Mouse (Mus musculus): Measurements from ENCODE around the gene Itgb5. TPM values are rescaled to one million over a fixed set of nuclear protein-coding genes. Genes with fewer than 3 reads are reported as not detected.

The Itgb5 gene
- total RNA-seq (2021), result 10 to 100 TPM; 31.9 to 33.3 TPM
- long read RNA-seq, experiment 1, transcript Itgb5-202 (15 exons, 3,282 nt), result major isoform, 20 of 26 reads
- long read RNA-seq, experiment 1, partial matches to known transcripts, result 2 of 26 reads
- long read RNA-seq, experiment 1, other reads (novel, unspliced or antisense), result 2 of 26 reads
- long read RNA-seq, experiment 2, transcript Itgb5-202 (15 exons, 3,282 nt), result major isoform, 25 of 33 reads
- long read RNA-seq, experiment 2, partial matches to known transcripts, result 2 of 33 reads
- long read RNA-seq, experiment 2, other reads (novel, unspliced or antisense), result 4 of 33 reads

DNA sequence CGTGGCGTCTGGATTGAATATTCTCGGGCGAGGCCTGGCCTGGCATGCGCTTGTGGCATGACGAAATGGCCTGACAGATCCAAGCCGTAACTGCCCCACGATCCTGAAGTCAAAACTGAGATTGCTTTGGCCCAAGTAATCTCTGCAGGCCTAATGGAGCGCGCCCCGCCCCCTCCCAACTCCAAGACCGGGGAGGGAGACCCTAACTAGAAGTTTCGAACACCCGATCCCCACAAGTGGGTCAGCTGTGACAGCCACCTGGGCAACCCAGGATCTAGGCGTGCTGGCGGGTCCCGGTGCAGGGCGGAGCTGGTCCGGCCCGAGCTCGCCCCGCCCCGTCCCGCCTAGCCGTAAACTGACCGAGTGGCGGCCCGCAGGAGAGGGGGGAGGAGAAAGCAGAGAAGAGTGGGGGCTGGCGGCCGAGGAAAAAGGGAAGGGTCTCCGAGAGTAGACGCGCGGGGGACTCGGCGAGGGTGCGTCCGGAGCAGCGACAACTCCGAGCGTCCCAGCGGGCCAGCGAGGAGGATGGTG is at the start of gene Itgb5:
Itgb5 (plus strand) TSS at position 365 of the 531 bp plus-strand sequence.
- intact Hi-C loops (cut with DNase I; ENCODE audit: low total_unique reads), result no loop called here
- peak; percentile 84 for DNase-seq

DNA sequence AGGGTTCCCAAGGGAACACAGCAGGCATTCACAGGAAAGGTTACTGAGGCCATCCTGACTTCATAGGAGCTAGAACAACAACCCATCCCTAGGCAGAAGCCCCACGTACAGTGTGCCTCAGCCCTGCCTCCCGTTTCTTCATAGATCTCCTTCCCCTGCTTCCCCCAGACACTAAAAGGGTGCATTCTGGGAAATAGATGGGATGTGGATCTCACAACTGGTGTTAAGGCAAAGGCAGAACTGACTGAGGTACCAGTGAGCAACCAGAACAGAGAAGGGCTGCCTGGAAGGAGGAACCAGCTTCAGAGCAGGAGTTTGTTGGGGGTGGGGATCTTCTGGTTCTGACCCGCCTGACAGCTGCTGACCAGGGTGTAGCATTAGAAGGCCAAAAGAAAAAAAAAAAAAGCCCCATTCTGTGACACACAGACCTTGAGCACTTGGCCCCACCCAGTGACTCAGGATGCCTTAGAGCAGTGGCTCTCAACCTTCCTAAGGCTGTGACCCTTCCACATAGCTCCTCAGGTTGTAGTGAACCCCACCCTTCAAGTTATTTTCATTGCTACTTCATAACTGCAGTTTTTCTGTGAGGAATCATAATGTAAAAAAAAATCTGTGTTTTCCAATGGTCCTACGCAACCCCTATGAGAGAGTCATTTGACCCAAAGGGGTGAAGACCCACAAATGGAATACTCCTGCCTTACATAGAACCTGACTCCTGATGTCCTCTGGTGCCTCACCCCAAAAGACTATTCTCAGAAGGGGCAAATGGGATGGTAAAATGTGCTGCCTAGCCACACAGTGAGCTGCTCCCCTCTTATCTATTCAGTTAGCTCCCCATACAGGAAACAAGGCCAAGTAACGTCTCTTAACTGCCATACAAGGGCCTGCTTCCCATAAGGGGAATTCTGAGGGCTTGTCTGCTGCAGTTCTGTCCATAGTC is 47.4 kb upstream of the Itgb5 start:
- intact Hi-C loops (cut with DNase I; ENCODE audit: low total_unique reads), result no loop called here
- no peak for DNase-seq

DNA sequence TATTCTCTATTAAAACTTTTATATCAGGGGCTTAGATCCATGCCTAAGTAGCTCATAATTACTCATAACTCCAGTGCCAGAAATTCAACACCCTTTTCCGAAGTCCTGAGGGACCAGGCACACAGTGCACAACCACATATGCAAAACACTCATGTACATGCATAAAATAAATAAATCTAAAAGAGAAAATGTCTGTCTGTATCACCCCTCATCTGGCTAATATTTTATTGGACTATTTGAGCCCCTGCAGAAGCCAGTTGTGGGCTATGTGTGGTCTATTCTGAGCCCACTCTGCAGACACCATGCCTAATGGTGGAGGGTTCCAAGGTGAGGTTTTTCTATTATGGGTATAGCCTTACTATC is 46.8 kb upstream of the Itgb5 start:
- intact Hi-C loops (cut with DNase I; ENCODE audit: low total_unique reads), result no loop called here

DNA sequence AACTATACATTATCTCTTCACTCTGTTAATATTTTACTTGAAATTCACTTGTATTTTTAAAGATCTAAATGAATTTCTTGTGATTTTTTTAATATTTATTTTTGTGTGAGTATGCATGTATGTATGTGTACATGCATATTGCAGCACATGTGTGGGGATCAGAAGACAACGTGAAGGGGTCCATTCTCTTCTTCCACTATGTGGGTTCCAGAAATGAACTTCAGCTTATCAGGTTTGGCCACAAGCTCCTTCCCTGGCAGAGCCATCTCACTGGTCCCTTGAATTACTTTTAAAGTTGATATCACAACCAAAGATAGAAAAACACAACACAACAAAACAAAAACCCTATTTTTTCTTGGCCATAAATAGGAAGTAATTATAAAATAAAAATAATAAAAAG is 44.9 kb upstream of the Itgb5 start:
- intact Hi-C loops (cut with DNase I; ENCODE audit: low total_unique reads), result no loop called here
- DNase-seq, result no peak

More for the DNA sequence above, 46.8 kb upstream of the Itgb5 start:
- no peak for DNase-seq

DNA sequence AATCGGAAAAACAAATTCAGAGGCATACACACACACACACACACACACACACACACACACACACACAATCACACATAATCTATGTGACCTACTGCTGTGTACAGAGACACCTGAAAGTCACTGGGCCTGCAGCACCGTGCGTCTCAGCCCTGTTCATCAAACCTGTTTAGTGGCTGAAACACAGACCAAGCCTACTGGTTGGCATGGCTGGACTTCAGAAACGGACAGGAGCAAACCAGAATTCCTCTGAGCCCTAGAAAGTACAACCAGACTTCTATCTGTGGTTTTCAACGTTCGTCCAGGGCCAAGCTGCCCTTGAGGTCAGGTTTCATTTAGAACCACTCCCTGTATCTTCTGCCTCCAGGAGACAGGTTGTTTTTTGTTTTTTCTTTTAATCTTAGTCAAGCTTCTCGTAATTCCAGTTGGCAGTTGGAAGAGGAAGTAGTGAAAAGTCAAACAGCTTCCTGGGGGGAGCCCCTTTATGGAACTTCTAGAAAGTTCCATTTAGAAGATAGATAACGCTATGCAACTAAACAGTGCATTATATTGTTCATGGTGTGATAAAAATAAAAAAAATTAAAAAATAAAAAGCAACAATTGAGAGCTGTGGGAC is 44.3 kb upstream of the Itgb5 start:
- DNase-seq, result no peak
- intact Hi-C loops (cut with DNase I; ENCODE audit: low total_unique reads), result no loop called here

DNA sequence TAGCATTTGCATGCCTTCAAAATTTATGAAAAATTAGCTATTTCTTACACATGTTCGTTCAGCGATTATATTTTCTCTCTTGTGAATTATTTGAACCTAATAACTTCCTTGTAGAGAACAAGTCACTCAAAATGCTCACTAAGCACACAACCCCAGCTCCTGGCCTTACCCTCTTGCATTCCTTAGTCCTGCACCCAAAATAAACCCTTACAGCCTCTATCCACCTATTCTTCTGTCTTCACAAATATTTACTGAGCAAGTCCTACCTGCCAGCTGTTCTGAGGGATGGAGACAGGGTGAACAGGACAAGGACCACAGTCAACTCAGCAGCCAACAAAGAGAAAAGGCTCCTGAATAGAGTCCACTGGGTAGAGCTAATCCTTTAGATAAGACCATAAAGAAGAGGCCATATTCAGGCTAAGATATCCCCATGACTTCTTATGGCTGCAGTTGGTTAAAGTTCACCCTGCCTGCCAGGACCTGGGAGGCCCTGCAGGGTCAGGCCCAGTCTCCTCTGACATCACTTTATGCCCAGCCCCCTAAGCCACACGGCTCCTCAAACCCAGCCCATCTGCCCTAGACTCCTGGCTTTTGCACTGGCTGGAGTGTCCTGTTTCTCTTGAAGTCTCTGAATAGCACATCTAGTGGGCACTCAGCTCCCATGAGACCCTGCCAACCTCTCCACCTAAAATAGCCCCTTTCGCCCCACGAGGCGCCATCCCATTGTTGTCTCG is 42.6 kb upstream of the Itgb5 start:
- intact Hi-C loops (cut with DNase I; ENCODE audit: low total_unique reads), result no loop called here
- DNase-seq, result no peak

DNA sequence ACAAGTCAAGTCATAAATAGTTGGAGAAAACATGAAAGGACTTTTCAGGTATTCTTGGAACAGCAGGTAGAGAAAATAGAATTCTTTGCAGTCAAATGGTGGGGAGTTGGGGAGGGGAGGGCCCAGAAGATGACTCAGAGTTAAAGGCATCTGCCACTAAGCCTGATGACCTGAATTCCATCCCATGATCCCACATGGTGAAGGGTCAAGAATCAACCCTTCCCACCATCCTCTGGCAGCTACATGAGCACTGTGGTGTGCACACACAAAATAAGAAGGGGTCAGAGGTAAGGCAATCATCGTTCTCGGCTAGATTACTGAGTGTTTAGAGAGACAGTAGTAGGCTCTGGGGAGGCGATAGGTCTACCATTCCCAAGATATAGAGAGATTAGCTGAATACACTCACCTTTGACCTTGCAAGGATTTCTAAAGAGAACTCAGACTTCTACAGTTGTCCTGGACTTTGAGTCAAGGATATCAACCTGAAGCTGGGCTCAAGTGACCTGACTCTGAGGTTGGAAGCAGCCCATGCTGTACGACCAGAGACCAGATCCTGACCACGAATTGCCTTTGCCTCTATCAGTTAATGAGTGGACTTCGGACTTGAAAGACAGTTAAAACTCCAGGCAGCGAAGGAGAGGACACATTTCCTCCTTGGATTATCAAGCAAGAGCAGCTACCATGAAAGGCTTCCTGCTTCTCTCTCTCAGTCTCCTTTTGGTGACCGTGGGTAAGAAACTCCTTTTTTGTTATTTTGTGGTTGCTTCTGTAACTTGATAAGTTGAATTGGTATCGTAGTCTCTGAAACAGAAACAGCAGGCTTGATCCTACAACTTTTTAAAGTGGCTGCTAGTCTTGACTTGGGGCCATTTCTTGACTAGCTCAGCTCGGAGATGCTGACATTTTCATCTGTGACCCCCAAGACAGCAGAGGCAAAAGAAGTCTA is 35.3 kb upstream of the Itgb5 start, which contains the start of gene Muc13:
Muc13 (plus strand) TSS at position 192 of the 946 bp plus-strand sequence.
- intact Hi-C loops (cut with DNase I; ENCODE audit: low total_unique reads), result no loop called here
- DNase-seq, result no peak

DNA sequence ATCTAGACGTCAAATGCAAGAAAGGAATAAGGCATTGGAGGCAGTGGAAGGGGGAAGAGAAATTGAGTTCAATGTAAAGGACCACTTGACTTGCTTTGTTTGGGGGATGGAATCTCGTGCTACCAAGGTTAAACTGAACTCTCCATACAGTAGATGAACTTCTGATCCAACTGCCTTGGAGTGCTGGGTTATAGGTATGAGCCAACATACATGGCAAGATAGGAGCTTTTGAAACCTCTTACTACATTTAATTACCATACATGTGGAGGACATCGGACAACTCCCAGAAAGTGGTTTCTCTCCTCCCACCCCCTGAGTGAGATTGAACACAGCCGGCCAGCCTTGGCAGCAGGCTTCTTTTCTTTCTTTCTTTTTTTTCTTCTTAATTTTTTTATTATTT is 34.4 kb upstream of the Itgb5 start:
- no peak for DNase-seq
- intact Hi-C loops (cut with DNase I; ENCODE audit: low total_unique reads), result no loop called here

DNA sequence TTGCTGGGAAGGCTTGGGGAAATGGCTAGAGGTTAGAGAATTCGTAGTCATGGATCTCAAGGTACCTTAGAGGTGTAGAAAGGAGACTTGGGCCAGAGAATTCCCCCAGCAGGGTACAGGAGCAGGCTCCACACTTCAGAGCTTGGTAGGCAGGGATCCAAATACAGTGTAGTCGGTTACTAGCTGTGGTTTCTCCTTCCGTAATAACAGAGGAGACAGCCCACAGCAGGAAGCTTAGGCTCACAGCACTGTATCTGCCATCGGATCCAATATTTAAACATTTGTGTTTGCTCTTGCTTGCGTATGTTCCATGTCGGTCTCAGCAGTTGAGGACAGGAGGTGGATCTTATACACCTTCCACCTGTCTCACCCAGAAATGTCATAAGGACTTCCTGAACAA is 33.6 kb upstream of the Itgb5 start:
- intact Hi-C loops (cut with DNase I; ENCODE audit: low total_unique reads), result no loop called here
- DNase-seq, result no peak

DNA sequence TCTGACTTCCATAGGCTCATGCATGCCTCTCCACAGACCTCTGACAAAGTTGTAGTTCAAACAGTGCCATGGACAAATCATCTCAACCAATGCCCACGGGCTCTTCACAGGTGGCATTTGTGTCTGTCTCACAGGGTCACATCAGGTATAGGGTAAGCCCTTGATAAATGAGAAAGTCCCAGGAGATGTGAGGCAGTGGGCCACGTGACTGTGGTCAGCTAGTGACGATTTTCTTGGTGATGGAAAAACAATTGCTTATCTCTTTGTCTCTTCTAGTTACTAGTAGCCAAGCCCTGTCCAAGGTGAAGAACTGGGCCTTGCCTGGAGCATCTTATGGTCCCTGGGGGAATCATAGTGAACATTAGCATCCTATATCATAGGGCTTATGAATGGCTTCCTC is 32.7 kb upstream of the Itgb5 start:
- intact Hi-C loops (cut with DNase I; ENCODE audit: low total_unique reads), result no loop called here
- DNase-seq, result no peak

DNA sequence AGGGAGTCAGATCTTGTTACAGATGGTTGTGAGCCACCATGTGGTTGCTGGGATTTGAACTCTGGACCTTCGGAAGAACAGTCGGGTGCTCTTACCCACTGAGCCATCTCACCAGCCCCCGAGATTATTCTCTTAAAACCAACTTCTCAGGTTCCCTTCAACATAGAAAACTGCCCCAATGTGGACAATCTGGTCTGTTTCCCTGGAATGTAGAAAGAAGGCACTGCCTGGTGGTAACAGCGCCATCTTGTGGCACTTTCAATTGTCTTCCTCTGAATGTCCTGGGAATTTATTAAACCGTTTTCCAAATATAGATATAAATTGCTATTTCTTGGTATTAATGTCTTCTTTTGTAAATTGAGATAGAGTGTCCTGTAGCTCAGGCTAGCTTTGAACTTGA is 31.6 kb upstream of the Itgb5 start:
- intact Hi-C loops (cut with DNase I; ENCODE audit: low total_unique reads), result no loop called here
- DNase-seq, result peak; percentile 42

DNA sequence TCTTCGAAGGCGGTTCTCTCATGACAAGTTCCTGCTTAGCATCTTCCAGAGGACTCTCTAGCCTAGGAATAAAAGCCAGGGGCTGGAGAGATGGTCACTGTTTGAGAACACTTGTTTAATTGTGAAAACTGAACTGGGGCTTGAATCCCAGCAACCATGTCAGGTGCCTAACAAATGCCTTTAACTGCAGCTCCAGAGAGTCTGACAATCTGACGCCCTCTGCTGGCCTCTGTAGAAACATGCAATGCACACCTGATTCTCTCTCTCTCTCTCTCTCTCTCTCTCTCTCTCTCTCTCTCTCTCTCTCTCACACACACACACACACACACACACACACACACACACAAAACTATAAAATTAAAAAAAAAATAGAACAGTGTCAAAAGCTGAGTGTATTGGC is 19.5 kb upstream of the Itgb5 start:
- intact Hi-C loops (cut with DNase I; ENCODE audit: low total_unique reads), result no loop called here
- no peak for DNase-seq

DNA sequence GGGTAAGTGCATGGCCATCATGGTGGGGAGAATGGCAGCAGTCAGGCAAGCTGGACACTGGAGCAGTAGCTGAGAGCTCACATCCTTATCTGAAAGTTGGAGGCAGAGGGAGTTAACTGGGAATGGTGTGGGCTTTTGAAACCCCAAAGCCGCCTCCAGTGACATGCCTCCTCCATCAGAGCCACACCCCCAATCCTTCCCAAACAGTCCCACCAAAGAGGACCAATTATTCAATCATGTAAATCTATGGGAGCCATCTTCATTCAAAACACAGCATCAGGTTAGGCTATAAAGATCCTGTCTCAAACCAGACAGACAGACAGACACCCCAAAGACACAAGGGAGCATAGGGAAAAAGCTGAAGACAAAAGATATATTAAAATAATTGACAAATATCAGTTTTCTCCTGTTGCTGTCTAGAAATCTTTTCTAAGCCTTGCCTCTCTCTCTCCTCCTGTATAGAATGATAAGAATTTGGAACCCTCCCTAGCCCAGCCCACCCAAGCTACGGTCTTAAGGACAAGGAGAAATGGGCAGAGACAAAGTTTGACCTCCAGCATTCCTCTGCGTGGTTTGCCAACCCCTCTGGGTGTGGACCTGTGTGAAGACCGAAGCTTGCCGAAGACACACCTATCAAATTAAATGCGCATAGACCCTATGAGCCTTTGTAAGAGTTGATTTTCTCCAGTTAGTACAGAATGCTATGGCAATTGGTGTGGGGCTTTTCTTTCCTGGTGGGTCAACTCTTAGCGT is 10.9 kb upstream of the Itgb5 start:
- no peak for DNase-seq
- intact Hi-C loops (cut with DNase I; ENCODE audit: low total_unique reads), result no loop called here

DNA sequence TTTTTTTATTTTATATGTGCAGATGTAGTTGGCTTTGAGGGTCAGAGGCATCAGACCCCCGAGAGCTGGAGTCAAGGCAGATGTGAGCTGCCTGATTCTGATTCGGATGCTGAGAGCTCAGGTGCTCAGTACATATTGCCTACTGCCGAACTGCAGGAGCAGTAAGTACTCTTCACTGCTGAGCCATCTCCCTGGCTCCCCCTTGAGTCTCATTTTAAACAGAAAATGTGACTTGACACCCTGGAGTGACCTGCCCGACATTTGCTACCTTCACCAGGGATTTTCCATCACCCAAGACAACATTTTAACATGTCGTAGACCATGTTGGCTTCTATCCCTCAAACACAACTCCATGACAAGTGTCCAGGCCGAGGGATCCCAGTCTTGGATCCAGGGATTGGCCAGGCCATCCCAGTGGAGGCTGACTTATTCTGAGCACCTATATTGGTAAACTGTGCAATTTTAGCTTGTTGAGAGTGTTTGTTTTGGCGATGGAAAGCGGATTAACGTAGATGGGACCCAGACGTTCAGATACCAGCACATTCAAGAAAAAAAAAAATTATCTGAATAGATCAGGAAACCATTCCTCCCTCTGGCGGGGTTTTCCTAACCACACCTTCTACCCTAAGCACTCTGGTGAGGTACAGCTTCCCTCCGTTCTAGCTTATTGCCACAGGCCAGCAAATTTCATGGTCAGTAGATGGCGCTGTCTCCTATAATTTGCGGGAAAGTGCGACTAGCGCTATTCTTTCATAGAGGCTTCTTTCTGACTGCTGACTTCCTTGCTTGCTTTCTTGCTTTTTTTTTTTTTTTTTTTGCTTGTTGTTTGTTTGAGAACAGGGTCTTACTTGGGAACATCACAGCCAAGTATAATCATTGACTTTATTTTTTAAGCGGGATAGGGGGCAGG is 8.9 kb upstream of the Itgb5 start:
- peak; percentile 80 for DNase-seq
- intact Hi-C loops (cut with DNase I; ENCODE audit: low total_unique reads), result no loop called here

DNA sequence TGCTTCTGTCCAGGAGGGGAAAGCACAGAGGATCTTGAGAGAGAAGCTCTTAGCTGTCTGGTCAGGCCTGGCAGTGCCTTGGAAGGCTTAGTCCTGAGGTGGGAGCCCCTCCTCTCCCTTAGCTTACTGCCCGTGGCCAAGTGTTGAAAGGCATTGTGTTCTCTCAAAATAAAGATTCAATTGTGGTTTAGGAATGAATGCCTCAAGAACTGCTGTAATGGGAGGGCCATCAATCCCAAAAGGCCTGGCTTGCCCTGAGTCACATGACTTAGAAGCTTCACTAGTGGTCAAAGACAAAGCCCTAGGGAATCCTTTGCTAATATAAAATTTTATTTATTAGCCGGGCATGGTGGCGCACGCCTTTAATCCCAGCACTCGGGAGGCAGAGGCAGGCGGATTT is 4.9 kb upstream of the Itgb5 start:
- DNase-seq, result no peak
- intact Hi-C loops (cut with DNase I; ENCODE audit: low total_unique reads), result loop anchor here (1.0 kb wide), 1 partner anchor 301 kb away; no protein-coding TSS in a partner anchor

DNA sequence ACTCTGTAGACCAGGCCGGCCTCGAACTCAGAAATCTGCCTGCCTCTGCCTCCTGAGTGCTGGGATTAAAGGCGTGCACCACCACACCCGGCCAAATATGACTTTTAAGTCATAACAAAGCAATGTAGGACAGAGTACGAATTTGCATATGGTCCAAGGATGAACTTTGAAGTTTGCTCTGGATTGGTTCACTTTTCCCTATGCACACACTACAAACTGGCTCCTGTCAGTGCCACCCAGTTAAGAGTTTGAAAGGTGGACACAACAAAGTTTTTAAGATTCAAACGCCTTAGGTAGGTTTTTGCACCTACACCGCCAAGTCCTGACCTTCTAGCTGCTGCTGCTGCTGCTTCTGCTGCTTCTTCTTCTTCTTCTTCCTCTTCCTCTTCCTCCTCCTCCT is 969 bp upstream of the Itgb5 start:
- intact Hi-C loops (cut with DNase I; ENCODE audit: low total_unique reads), result no loop called here

More for the DNA sequence above, 969 bp upstream of the Itgb5 start:
- DNase-seq, result no peak

All from gastrocnemius, postnatal 14 days (tissue).